Mouse (Mus musculus) neural tube, embryonic 13.5 days (tissue): ENCODE measurements around the gene Morf4l2. TPM values are rescaled to one million over a fixed set of nuclear protein-coding genes. Genes with fewer than 3 reads are reported as not detected.
A peak's percentile ranks its signal among the peaks of the same experiment; 100 is the strongest.
"Not testable (repeated sequence)": the region's sequence is repeated elsewhere in the genome, so short reads cannot be mapped to it uniquely, and the experiment has no call there.

Experiments used
- ATAC-seq: fragments of 200-750 bp; cut with Nextera tagmentation; 2 replicates; pipeline ENCODE4 v1.8.0; 2017; ENCODE audit warnings: low read depth, mild to moderate bottlenecking, moderate TSS enrichment, moderate library complexity
- H3K27ac ChIP-seq: fragments of 300-500 bp; sonication (generic); replicated peaks from 2 replicates; pipeline ENCODE4 v1.5.1; 2015; ENCODE audit warnings: moderate library complexity, mild to moderate bottlenecking, inconsistent platforms
- H3K27me3 ChIP-seq: fragments of 300-500 bp; sonication (generic); 2 replicates; pipeline ENCODE4 v1.6.1; 2015; ENCODE audit warnings: mild to moderate bottlenecking, inconsistent platforms
- H3K36me3 ChIP-seq: fragments of 300-500 bp; sonication (generic); 2 replicates; pipeline ENCODE4 v1.6.1; 2015; ENCODE audit warnings: mild to moderate bottlenecking, inconsistent platforms
- H3K4me1 ChIP-seq: fragments of 300-500 bp; sonication (generic); replicated peaks from 2 replicates; pipeline ENCODE4 v1.6.1; 2015; ENCODE audit warnings: inconsistent platforms
- H3K4me2 ChIP-seq: fragments of 300-500 bp; sonication (generic); 2 replicates; pipeline ENCODE4 v1.6.1; 2015; ENCODE audit warnings: inconsistent platforms, mild to moderate bottlenecking, moderate library complexity
- H3K4me3 ChIP-seq: fragments of 300-500 bp; sonication (generic); 2 replicates; pipeline ENCODE4 v1.5.1; 2015; ENCODE audit warnings: mild to moderate bottlenecking, inconsistent platforms
- H3K9ac ChIP-seq: fragments of 300-500 bp; sonication (generic); 2 replicates; pipeline ENCODE4 v1.6.1; 2015; ENCODE audit warnings: moderate library complexity, mild to moderate bottlenecking, inconsistent platforms
- H3K9me3 ChIP-seq: fragments of 300-500 bp; sonication (generic); 2 replicates; pipeline ENCODE4 v1.6.1; 2016; ENCODE audit warnings: inconsistent platforms
- WGBS: fragments of 180-500 bp; shearing (Covaris S2); methylation state at CpG from one replicate; pipeline ENCODE4 v1.1.7; 2015; 5-methylcytosine and 5-hydroxymethylcytosine counted together
- polyA plus RNA-seq: library from polyadenylated mRNA; unstranded; fragments of >200 nt; fragmentation: Nextera tagmentation; extraction: Ambion mirVana; gene quantifications from 2 replicates; pipeline ENCODE4 v1.2.1, GENCODE M21; 2015

The Morf4l2 gene
- polyA plus RNA-seq, 1 experiment from 2014 or later, result 508 TPM

DNA sequence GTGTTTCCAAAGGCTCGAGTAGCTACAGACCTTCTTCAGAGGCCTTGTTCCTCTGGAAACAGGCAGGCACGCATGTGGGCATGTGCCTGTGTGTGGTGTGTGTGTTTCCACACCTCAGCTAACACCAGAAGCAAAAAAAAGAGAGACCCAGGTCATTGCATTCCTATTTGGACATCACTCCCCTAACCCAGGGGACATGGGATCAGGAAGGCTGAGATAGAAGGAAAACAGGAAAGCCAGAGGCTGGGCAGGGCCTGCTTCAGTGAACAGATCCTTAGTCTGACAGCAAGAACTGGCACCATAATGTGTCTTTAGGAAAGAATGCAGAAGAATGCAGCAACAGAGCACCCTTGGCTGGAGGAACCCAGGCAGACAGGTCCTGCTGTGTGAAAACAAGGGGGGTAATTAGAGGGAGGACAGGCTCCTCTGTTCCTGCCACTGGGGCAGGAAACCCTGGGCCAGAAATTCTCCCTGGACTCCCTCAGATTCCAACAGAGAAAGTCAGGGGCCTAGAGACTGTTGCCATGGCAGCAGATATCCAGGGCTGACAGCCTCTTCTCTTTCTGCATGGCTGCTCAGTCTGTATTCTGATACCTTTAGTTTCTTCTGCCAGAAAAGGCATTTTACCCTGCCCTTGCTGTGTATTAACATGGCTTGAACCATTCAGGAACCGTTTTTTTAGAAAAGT lies 51.7 kb downstream of the Morf4l2 start:
- not testable (repeated sequence) for H3K9me3 ChIP-seq, H3K4me2 ChIP-seq, H3K4me3 ChIP-seq, H3K27me3 ChIP-seq, H3K4me1 ChIP-seq, H3K36me3 ChIP-seq, H3K9ac ChIP-seq
- peak; percentile 87 for ATAC-seq
- 30% methylated on average over 2 of the region's 3 CpGs for WGBS
- peak overlapping the region; percentile 69 for H3K27ac ChIP-seq

Other genes with a start within 250 kb of the Morf4l2 start
- not detected in 2 replicates for gene Kir3dl1, start 225.7 kb downstream of the Morf4l2 start, polyA plus RNA-seq
- gene Kir3dl2, start 199.6 kb downstream of the Morf4l2 start, polyA plus RNA-seq, result not detected in 2 replicates
- 48.5 and 57.7 TPM in 2 replicates for gene Tceal3, start 152.8 kb downstream of the Morf4l2 start, polyA plus RNA-seq
- 18.2 and 18.9 TPM in 2 replicates for gene Tceal1, start 35.7 kb downstream of the Morf4l2 start, polyA plus RNA-seq
- 0.13 and 0.17 TPM in 2 replicates for gene Glra4, start 36.5 kb upstream of the Morf4l2 start, polyA plus RNA-seq
- 33.6 and 36.5 TPM in 2 replicates for gene Plp1, start 79.0 kb upstream of the Morf4l2 start, polyA plus RNA-seq
- gene Rab9b, start 125.1 kb upstream of the Morf4l2 start, polyA plus RNA-seq, result 16.9 and 17.5 TPM in 2 replicates
- gene H2bfm, start 183.6 kb upstream of the Morf4l2 start, polyA plus RNA-seq, result not detected in 2 replicates
- gene Tmsb15b2, start 231.8 kb upstream of the Morf4l2 start, polyA plus RNA-seq, result 122 and 129 TPM in 2 replicates
- 12.3 and 13.1 TPM in 2 replicates for gene Tmsb15l, start 233.2 kb upstream of the Morf4l2 start, polyA plus RNA-seq
- gene Tmsb15b1, start 233.2 kb upstream of the Morf4l2 start, polyA plus RNA-seq, result 36.6 and 43.6 TPM in 2 replicates
- gene Zcchc18, start 249.5 kb upstream of the Morf4l2 start, polyA plus RNA-seq, result 215 and 233 TPM in 2 replicates